Mouse (Mus musculus) spleen, adult 2 months (tissue): ENCODE data around the gene Hspa1a. TPM values are rescaled to one million over a fixed set of nuclear protein-coding genes. Genes with fewer than 3 reads are reported as not detected.

ENCODE experiments used
- DNase-seq, 2 experiments: peaks; one replicate each; pipeline versions ENCODE4 v3.0.0 to v3.0.0-alpha.2; 2012 to 2021; ENCODE audit warnings: low spot score in 2 of 2, low read depth in 1 of 2
- H3K27ac ChIP-seq: fragments of 200-500 bp; 2 replicates; pipeline ENCODE4 v1.5.1; 2012; ENCODE audit warnings: low read length, inconsistent platforms; ENCODE audit not compliant: insufficient read depth
- H3K27me3 ChIP-seq: fragments of 200-500 bp; 2 replicates; pipeline ENCODE4 v1.6.1; 2012; ENCODE audit warnings: mild to moderate bottlenecking, moderate library complexity, low read length, inconsistent platforms; ENCODE audit not compliant: control insufficient read depth, insufficient read depth
- H3K36me3 ChIP-seq: fragments of 200-500 bp; 2 replicates; pipeline ENCODE4 v1.6.1; 2012; ENCODE audit warnings: mild to moderate bottlenecking, low read length, inconsistent platforms; ENCODE audit not compliant: control insufficient read depth, insufficient read depth
- H3K4me1 ChIP-seq: fragments of 200-500 bp; 2 replicates; pipeline ENCODE4 v1.6.1; 2011; ENCODE audit warnings: inconsistent platforms; ENCODE audit not compliant: control insufficient read depth, insufficient read depth, insufficient read length
- H3K4me3 ChIP-seq: fragments of 200-500 bp; 2 replicates; pipeline ENCODE4 v1.5.1; 2011; ENCODE audit warnings: mild to moderate bottlenecking, inconsistent platforms; ENCODE audit not compliant: insufficient read depth, insufficient read length; ENCODE audit errors: extremely low read depth
- CTCF ChIP-seq: fragments of 200-500 bp; IDR thresholded peaks from 2 replicates; pipeline ENCODE4 v1.5.1; 2011; ENCODE audit warnings: mild to moderate bottlenecking, inconsistent platforms; ENCODE audit not compliant: insufficient read depth, insufficient read length, insufficient replicate concordance; ENCODE audit errors: extremely low read depth
- POLR2A ChIP-seq: fragments of 200-500 bp; IDR thresholded peaks from 2 replicates; pipeline ENCODE4 v1.6.1; 2011; ENCODE audit warnings: low read depth, low read length, inconsistent platforms
- WGBS: fragments of 180-500 bp; shearing (Covaris S2); methylation state at CpG from one replicate; pipeline ENCODE4 v1.1.7; 2018; 5-methylcytosine and 5-hydroxymethylcytosine counted together
- polyA plus RNA-seq: library from polyadenylated mRNA; depleted of rRNA; stranded (reverse); fragments of >200 nt; gene quantifications from 2 replicates; pipeline ENCODE4 v1.2.3, GENCODE M21; 2012

Gene Hspa1a
- polyA plus RNA-seq, 1 experiment, result 6.7 TPM

DNA sequence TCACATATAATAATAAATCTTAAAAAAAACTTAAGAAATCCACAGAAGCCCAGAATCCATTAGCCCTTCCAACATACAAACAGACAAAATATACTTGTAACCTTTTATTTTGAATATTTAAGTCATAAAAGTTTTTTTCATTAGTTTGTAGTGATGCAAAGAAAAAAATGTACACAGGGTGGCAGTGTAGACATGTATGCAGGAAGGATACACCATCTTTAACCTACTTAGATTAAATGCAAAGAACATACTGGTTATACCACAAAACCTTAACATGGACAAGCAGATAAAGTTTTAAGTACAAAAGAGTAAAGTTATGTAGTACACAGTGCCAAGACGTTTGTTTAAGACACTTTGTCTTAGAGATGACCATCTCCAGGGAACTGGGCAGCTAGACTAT, 15.6 kb downstream of the Hspa1a start:
- no peak for DNase-seq
- no peak overlapping the region for H3K27ac ChIP-seq
- TF ChIP-seq CTCF, result no peak
- no peak for TF ChIP-seq POLR2A
- H3K4me3 ChIP-seq, result no peak overlapping the region
- no peaks in the 10 kb centered on the region for H3K27me3 ChIP-seq
- no peaks in the 10 kb centered on the region for H3K36me3 ChIP-seq
- WGBS, result 18% methylated on average over 1 of the region's 1 CpGs
- peaks cover 6% of the 10 kb centered on the region; the same call in 1 of the 2 replicates for H3K4me1 ChIP-seq

DNA sequence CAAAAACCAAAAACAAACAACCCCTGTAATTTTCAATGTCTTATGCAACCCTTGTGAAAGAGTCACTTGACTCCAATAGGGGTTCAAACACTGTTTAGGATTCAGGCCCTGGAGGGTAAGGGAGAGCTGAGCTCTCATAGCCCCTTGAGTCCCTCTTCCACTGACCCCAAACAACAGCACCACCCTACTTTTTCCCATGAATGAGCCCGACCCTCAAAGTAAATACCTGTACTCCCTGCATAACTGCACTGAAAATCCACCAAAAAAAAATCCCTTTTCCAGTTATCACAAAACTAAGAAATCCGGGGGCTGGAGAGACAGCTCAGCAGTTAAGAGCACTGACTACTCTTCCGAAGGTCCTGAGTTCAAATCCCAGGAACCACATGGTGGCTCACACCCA, 16.1 kb downstream of the Hspa1a start:
- 88% methylated on average over 3 of the region's 3 CpGs for WGBS
- Histone ChIP-seq H3K27me3 (no peaks in the 10 kb centered on the region), H3K27ac (no peak overlapping the region), H3K4me3 (no peak overlapping the region), H3K36me3 (no peaks in the 10 kb centered on the region), H3K4me1 (peaks cover 7% of the 10 kb centered on the region; the same call in 1 of the 2 replicates)
- DNase-seq, result no peak
- TF ChIP-seq POLR2A (no peak), CTCF (no peak)

GRCm38 (mm10) chr17:34954831-34955230, 17.1 kb downstream of the Hspa1a start:
- TF ChIP-seq CTCF (no peak), POLR2A (no peak)
- 95% methylated on average over 4 of the region's 4 CpGs for WGBS
- no peak overlapping the region for H3K4me3 ChIP-seq
- no peaks in the 10 kb centered on the region; the same call in 1 of the 2 replicates for H3K36me3 ChIP-seq
- no peaks in the 10 kb centered on the region for H3K27me3 ChIP-seq
- H3K27ac ChIP-seq, result no peak overlapping the region
- peaks cover 7% of the 10 kb centered on the region; the same call in 1 of the 2 replicates for H3K4me1 ChIP-seq
- no peak for DNase-seq

DNA sequence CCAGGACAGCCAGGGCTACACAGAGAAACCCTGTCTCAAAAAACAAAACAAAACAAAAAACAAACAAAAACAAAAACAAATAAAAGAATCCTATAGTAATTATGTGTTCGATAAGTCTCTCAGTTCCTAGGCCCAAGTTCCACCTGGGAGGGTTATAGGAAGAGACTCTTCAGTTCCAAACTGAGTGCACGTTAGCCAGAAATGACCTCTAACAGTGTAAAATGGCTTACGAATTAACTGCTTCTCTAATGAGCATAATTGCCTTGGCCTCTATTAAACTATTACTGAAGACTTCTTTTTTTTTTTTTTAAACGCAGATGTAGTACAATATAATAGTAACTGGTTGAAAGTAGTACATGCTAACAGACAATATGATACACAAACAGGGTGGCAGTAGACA, 18.1 kb downstream of the Hspa1a start:
- H3K27ac ChIP-seq, result no peak overlapping the region
- peaks cover 2% of the 10 kb centered on the region; the same call in 1 of the 2 replicates for H3K36me3 ChIP-seq
- 92% methylated on average over 4 of the region's 4 CpGs for WGBS
- TF ChIP-seq POLR2A (no peak), CTCF (no peak)
- H3K4me3 ChIP-seq, result no peak overlapping the region
- H3K4me1 ChIP-seq, result peaks cover 7% of the 10 kb centered on the region; the same call in 1 of the 2 replicates
- no peak for DNase-seq
- H3K27me3 ChIP-seq, result no peaks in the 10 kb centered on the region

- Histone ChIP-seq H3K4me3 (no peak overlapping the region), H3K4me1 (peaks cover 7% of the 10 kb centered on the region; the same call in 1 of the 2 replicates), H3K36me3 (peaks cover 2% of the 10 kb centered on the region; the same call in 1 of the 2 replicates), H3K27me3 (no peaks in the 10 kb centered on the region), H3K27ac (no peak overlapping the region)
- no peak for TF ChIP-seq CTCF
- no peak for TF ChIP-seq POLR2A
- DNase-seq, result no peak
- WGBS, result 89% methylated on average over 3 of the region's 3 CpGs
These were observed 18.7 kb downstream of the Hspa1a start for GRCm38 (mm10) chr17:34953258-34953657.

DNA sequence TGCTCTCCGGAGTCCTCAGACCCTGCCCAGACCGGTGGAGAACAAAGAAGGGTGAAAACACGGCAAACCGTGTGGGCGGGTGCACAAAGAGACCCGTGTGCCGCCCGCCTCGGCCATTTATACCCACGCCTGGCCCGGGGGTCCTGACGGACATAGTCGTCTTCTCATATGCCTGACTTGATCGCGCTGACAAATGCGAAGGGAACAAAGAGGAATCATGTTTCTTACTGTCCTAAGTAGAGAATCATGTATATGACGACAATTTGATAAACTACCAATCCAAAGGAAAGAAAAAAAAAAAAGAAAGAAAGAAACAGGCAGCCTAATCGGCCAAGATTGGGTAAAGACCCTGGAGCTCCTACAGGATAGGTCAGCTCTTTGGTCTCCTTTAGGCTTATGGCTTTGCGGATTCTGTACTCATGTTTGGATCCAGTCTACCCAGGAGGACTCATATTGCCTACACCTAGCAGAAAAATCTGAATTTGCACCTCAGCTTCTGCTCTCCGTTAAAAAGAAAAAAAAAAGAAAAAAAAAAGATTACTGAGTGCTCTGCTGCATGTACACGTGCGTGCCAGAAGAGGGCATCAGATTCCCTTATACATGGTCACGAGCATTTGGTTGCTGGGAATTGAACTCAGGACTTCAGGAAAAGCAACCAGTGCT, 19.4 kb downstream of the Hspa1a start:
- Histone ChIP-seq H3K4me1 (peaks cover 7% of the 10 kb centered on the region; the same call in 1 of the 2 replicates), H3K4me3 (peak overlapping the region; percentile 82), H3K27ac (peak overlapping the region; percentile 51), H3K36me3 (peaks cover 2% of the 10 kb centered on the region; the same call in 1 of the 2 replicates), H3K27me3 (no peaks in the 10 kb centered on the region)
- TF ChIP-seq CTCF, result peak; percentile 29; the same call in 1 of the 2 replicates
- TF ChIP-seq POLR2A, result peak; percentile 74
- WGBS, result under 1% methylated on average over 23 of the region's 23 CpGs
- DNase-seq, result peak; percentile 68 to 69
